Comparison of ENCODE assay signal across 8 mouse cellular contexts in the genomic region with DNA sequence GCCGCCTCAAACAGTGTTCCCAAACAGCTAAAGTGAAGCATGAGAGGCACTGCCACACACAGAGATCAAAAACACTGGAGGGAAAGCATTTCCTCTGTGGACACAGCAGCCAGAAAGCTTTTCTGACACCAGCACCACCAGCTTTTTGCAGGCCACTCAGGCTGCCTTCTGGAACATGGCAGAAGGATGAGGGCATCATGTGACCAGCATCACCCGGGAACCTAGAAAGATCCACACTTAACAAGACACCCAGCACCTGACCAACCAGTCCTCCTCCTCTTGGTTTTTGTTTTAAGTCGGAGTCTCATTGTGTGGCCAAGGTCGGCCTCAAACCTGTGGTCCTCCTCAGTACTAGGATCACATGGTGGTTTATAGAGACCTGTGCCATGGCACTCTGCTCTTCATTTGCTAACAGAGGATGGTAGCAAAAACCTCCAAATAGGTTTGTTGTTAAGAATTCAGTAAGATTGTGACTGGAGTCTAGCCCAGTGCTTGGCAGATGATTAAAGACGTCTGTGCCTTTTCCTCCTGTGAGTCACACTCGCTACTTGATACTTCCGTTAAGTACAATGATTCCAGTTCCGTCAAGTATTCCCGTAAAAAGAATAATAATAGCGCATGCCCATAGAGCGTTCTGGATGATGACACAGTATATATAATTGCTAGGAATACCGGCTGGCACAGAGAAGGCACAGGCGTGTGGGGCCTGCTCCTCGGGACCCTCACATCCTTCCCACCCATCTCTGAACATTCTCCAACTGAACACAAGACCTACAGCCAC. TPM values are rescaled to one million over a fixed set of nuclear protein-coding genes. Genes with fewer than 3 reads are reported as not detected.
DNase-seq lines count a peak whose midpoint lies in the region; ATAC-seq lines count a peak whose summit lies in the region.

No protein-coding gene starts in this region.

- H3K4me1 ChIP-seq in stomach, embryonic 14.5 days (ENCODE audit: control insufficient read depth, insufficient read depth, low read length) = 0 out of 2 replicates have a peak, but pooled peaks cover 4% of the 10 kb centered on the region
- no peaks in the 10 kb centered on the region for H3K4me1 ChIP-seq in midbrain, embryonic 11.5 days (ENCODE audit: control insufficient read depth, insufficient read depth, low read length)

- H3K36me3 ChIP-seq in stomach, embryonic 14.5 days (ENCODE audit: control insufficient read depth, insufficient read depth, low read length) = no peaks in the 10 kb centered on the region
- no peaks in the 10 kb centered on the region for H3K36me3 ChIP-seq in midbrain, embryonic 11.5 days (ENCODE audit: control insufficient read depth, insufficient read depth, low read length)

- DNase-seq in adrenal gland, postnatal 14 days = peak; percentile 45
- no peak for DNase-seq in adrenal gland, postnatal 36 days
- peak; percentile 46 to 56 for DNase-seq in right cerebral cortex, postnatal 10 days (ENCODE audit: low spot score in 2 of 2)
- no peak for DNase-seq in right cerebral cortex, postnatal 14 days
- DNase-seq in heart, postnatal 4 days = peak; percentile 57
- DNase-seq in natural killer cell, adult 2 months (ENCODE audit: low spot score in 2 of 2) = no peak
- DNase-seq in midbrain, embryonic 11.5 days (ENCODE audit: low spot score, missing footprints) = no peak

- H3K9ac ChIP-seq in stomach, embryonic 14.5 days (replicated peaks; ENCODE audit: low read depth, low read length) = no peak overlapping the region
- no peak overlapping the region for H3K9ac ChIP-seq in midbrain, embryonic 11.5 days (ENCODE audit: low read length)

- no peaks in the 10 kb centered on the region for H3K27me3 ChIP-seq in stomach, embryonic 14.5 days (ENCODE audit: control insufficient read depth, insufficient read depth, low read length)
- H3K27me3 ChIP-seq in midbrain, embryonic 11.5 days (ENCODE audit: control insufficient read depth, insufficient read depth, low read length) = no peaks in the 10 kb centered on the region

- H3K4me3 ChIP-seq in stomach, embryonic 14.5 days (ENCODE audit: low read depth, low read length) = no peak overlapping the region
- H3K4me3 ChIP-seq in midbrain, embryonic 11.5 days (ENCODE audit: low read depth, low read length) = no peak overlapping the region

- ATAC-seq in stomach, embryonic 14.5 days (ENCODE audit: insufficient number of reproducible peaks, insufficient read depth, low FRiP score, low read depth) = no peak
- ATAC-seq in midbrain, embryonic 11.5 days (ENCODE audit: low FRiP score) = no peak

- WGBS in stomach, embryonic 14.5 days = 69% methylated on average over 14 of the region's 14 CpGs
- WGBS in midbrain, embryonic 11.5 days = 91% methylated on average over 14 of the region's 14 CpGs

- 0 out of 2 replicates have a peak overlapping the region, but pooled peaks have one; percentile 21 for H3K27ac ChIP-seq in stomach, embryonic 14.5 days (ENCODE audit: low read length)
- H3K27ac ChIP-seq in midbrain, embryonic 11.5 days (ENCODE audit: low read depth, low read length) = no peak overlapping the region

- no peak overlapping the region for H3K4me2 ChIP-seq in stomach, embryonic 14.5 days (replicated peaks; ENCODE audit: low read depth, low read length)
- no peak overlapping the region for H3K4me2 ChIP-seq in midbrain, embryonic 11.5 days

- no peaks in the 10 kb centered on the region for H3K9me3 ChIP-seq in stomach, embryonic 14.5 days (ENCODE audit: control insufficient read depth, low read depth, low read length)
- H3K9me3 ChIP-seq in midbrain, embryonic 11.5 days (ENCODE audit: control insufficient read depth, low read length) = no peaks in the 10 kb centered on the region

RNA-seq across cellular contexts. Expression of a gene that starts 51.8 kb away (rescaled TPM):
- 70.0 and 95.3 TPM in 2 replicates for total RNA-seq in adrenal gland, postnatal 14 days (2021)
- total RNA-seq in adrenal gland, postnatal 36 days (2021) = 100 to 1,000 TPM in 1 of 2 experiments, 10 to 100 TPM in 1; 95.5 to 114 TPM
- total RNA-seq in heart, postnatal 4 days (2021) = 10 to 100 TPM; 77.6 to 84.1 TPM
- polyA plus RNA-seq in stomach, embryonic 14.5 days (2014; fragmentation: Nextera tagmentation; extraction: Ambion mirVana) = 94.3 and 99.9 TPM in 2 replicates
- 23.5 and 24.8 TPM in 2 replicates for polyA plus RNA-seq in midbrain, embryonic 11.5 days (2014; fragmentation: Nextera tagmentation; extraction: Ambion mirVana)

Comparison
In these comparisons a context has a peak if more than half of its experiments do, and no peak if none do; other contexts are left out.
1. DNase-seq: peak in adrenal gland, postnatal 14 days (single experiment), right cerebral cortex, postnatal 10 days (2 of 2) and heart, postnatal 4 days (single experiment); none in adrenal gland, postnatal 36 days (0 of 2), right cerebral cortex, postnatal 14 days (single experiment), natural killer cell, adult 2 months (0 of 2) and midbrain, embryonic 11.5 days (single experiment).